Mouse (Mus musculus): ENCODE results near the gene Caln1. TPM values are rescaled to one million over a fixed set of nuclear protein-coding genes. Genes with fewer than 3 reads are reported as not detected.

Gene Caln1
- polyA plus RNA-seq, 1 experiment from 2014 or later = 0.11 TPM

- Histone ChIP-seq H3K4me1 (replicated peaks; ENCODE audit: insufficient read depth, low read length) (no peaks in the 10 kb centered on the region), H3K4me3 (replicated peaks; ENCODE audit: low read depth, low read length) (no peak overlapping the region), H3K27ac (no peak overlapping the region), H3K9me3 (replicated peaks; ENCODE audit: low read length) (no peaks in the 10 kb centered on the region), H3K36me3 (ENCODE audit: insufficient read depth, low read length) (no peaks in the 10 kb centered on the region), H3K9ac (ENCODE audit: low read depth, low read length) (no peak overlapping the region), H3K27me3 (ENCODE audit: insufficient read depth, low read length) (no peaks in the 10 kb centered on the region), H3K4me2 (ENCODE audit: low read length) (no peak overlapping the region)
- 61% methylated on average over 5 of the region's 5 CpGs for WGBS
- no peak for ATAC-seq (replicated peaks; ENCODE audit: low FRiP score, low read depth)
- DNase-seq (ENCODE audit: low spot score) = peak; percentile 74
- TF ChIP-seq CTCF (IDR thresholded peaks at IDR 0.05; ENCODE audit: low read depth) = peak; percentile 85
Measured at GRCm38 (mm10) chr5:130862302-130862701, 493.0 kb downstream of the Caln1 start.

- Histone ChIP-seq H3K9ac (ENCODE audit: low read depth, low read length) (no peak overlapping the region), H3K4me3 (replicated peaks; ENCODE audit: low read depth, low read length) (no peak overlapping the region), H3K9me3 (replicated peaks; ENCODE audit: low read length) (no peaks in the 10 kb centered on the region), H3K27me3 (ENCODE audit: insufficient read depth, low read length) (no peaks in the 10 kb centered on the region), H3K4me1 (replicated peaks; ENCODE audit: insufficient read depth, low read length) (no peaks in the 10 kb centered on the region), H3K4me2 (ENCODE audit: low read length) (no peak overlapping the region), H3K27ac (no peak overlapping the region), H3K36me3 (ENCODE audit: insufficient read depth, low read length) (no peaks in the 10 kb centered on the region)
- 90% methylated on average over 1 of the region's 1 CpGs for WGBS
- ATAC-seq (replicated peaks; ENCODE audit: low FRiP score, low read depth) (no peak), DNase-seq (ENCODE audit: low spot score) (no peak)
- peak; percentile 55 for TF ChIP-seq CTCF (IDR thresholded peaks at IDR 0.05; ENCODE audit: low read depth)
Measured at GRCm38 (mm10) chr5:130869869-130870268, 500.6 kb downstream of the Caln1 start.

- Histone ChIP-seq H3K4me1 (replicated peaks; ENCODE audit: insufficient read depth, low read length) (no peaks in the 10 kb centered on the region), H3K27me3 (ENCODE audit: insufficient read depth, low read length) (no peaks in the 10 kb centered on the region), H3K27ac (no peak overlapping the region), H3K4me3 (replicated peaks; ENCODE audit: low read depth, low read length) (no peak overlapping the region), H3K36me3 (ENCODE audit: insufficient read depth, low read length) (no peaks in the 10 kb centered on the region), H3K4me2 (ENCODE audit: low read length) (no peak overlapping the region), H3K9me3 (replicated peaks; ENCODE audit: low read length) (no peaks in the 10 kb centered on the region), H3K9ac (ENCODE audit: low read depth, low read length) (no peak overlapping the region)
- DNase-seq (ENCODE audit: low spot score) (no peak), ATAC-seq (replicated peaks; ENCODE audit: low FRiP score, low read depth) (no peak)
- no peak for TF ChIP-seq CTCF (IDR thresholded peaks at IDR 0.05; ENCODE audit: low read depth)
- WGBS = 68% methylated on average over 8 of the region's 8 CpGs
Measured at GRCm38 (mm10) chr5:130871086-130871485, 501.8 kb downstream of the Caln1 start.

GRCm38 (mm10) chr5:130875391-130875790, 506.1 kb downstream of the Caln1 start:
- no peaks in the 10 kb centered on the region for H3K36me3 ChIP-seq (ENCODE audit: insufficient read depth, low read length)
- no peaks in the 10 kb centered on the region for H3K4me1 ChIP-seq (replicated peaks; ENCODE audit: insufficient read depth, low read length)
- no peaks in the 10 kb centered on the region for H3K9me3 ChIP-seq (replicated peaks; ENCODE audit: low read length)
- H3K27me3 ChIP-seq (ENCODE audit: insufficient read depth, low read length) = no peaks in the 10 kb centered on the region
- no peak overlapping the region for H3K27ac ChIP-seq
- no peak overlapping the region for H3K9ac ChIP-seq (ENCODE audit: low read depth, low read length)
- no peak overlapping the region for H3K4me2 ChIP-seq (ENCODE audit: low read length)
- whole genome bisulfite sequencing = 84% methylated on average over 3 of the region's 3 CpGs
- TF ChIP-seq CTCF (IDR thresholded peaks at IDR 0.05; ENCODE audit: low read depth) = no peak
- no peak for ATAC-seq (replicated peaks; ENCODE audit: low FRiP score, low read depth)
- H3K4me3 ChIP-seq (replicated peaks; ENCODE audit: low read depth, low read length) = no peak overlapping the region
- DNase-seq (ENCODE audit: low spot score) = no peak

GRCm38 (mm10) chr5:130880331-130880730, 511.1 kb downstream of the Caln1 start:
- Histone ChIP-seq H3K4me1 (replicated peaks; ENCODE audit: insufficient read depth, low read length) (no peaks in the 10 kb centered on the region), H3K4me3 (replicated peaks; ENCODE audit: low read depth, low read length) (no peak overlapping the region), H3K9ac (ENCODE audit: low read depth, low read length) (no peak overlapping the region), H3K27ac (no peak overlapping the region), H3K36me3 (ENCODE audit: insufficient read depth, low read length) (no peaks in the 10 kb centered on the region), H3K4me2 (ENCODE audit: low read length) (no peak overlapping the region), H3K9me3 (replicated peaks; ENCODE audit: low read length) (no peaks in the 10 kb centered on the region), H3K27me3 (ENCODE audit: insufficient read depth, low read length) (no peaks in the 10 kb centered on the region)
- no peak for ATAC-seq (replicated peaks; ENCODE audit: low FRiP score, low read depth)
- WGBS = 89% methylated on average over 5 of the region's 5 CpGs
- no peak for TF ChIP-seq CTCF (IDR thresholded peaks at IDR 0.05; ENCODE audit: low read depth)
- no peak for DNase-seq (ENCODE audit: low spot score)

GRCm38 (mm10) chr5:130891735-130892134, 522.5 kb downstream of the Caln1 start:
- no peaks in the 10 kb centered on the region for H3K27me3 ChIP-seq (ENCODE audit: insufficient read depth, low read length)
- H3K4me3 ChIP-seq (replicated peaks; ENCODE audit: low read depth, low read length) = no peak overlapping the region
- ATAC-seq (replicated peaks; ENCODE audit: low FRiP score, low read depth) = no peak
- H3K4me1 ChIP-seq (replicated peaks; ENCODE audit: insufficient read depth, low read length) = no peaks in the 10 kb centered on the region
- H3K36me3 ChIP-seq (ENCODE audit: insufficient read depth, low read length) = no peaks in the 10 kb centered on the region
- peak; percentile 42 for DNase-seq (ENCODE audit: low spot score)
- H3K9me3 ChIP-seq (replicated peaks; ENCODE audit: low read length) = no peaks in the 10 kb centered on the region
- TF ChIP-seq CTCF (IDR thresholded peaks at IDR 0.05; ENCODE audit: low read depth) = no peak
- WGBS = 38% methylated on average over 5 of the region's 5 CpGs
- no peak overlapping the region for H3K9ac ChIP-seq (ENCODE audit: low read depth, low read length)
- H3K27ac ChIP-seq = no peak overlapping the region
- no peak overlapping the region for H3K4me2 ChIP-seq (ENCODE audit: low read length)

GRCm38 (mm10) chr5:130895991-130896390, 526.7 kb downstream of the Caln1 start:
- 95% methylated on average over 3 of the region's 3 CpGs for WGBS
- Histone ChIP-seq H3K36me3 (ENCODE audit: insufficient read depth, low read length) (no peaks in the 10 kb centered on the region), H3K27ac (no peak overlapping the region), H3K4me2 (ENCODE audit: low read length) (no peak overlapping the region), H3K4me3 (replicated peaks; ENCODE audit: low read depth, low read length) (no peak overlapping the region), H3K27me3 (ENCODE audit: insufficient read depth, low read length) (no peaks in the 10 kb centered on the region), H3K9me3 (replicated peaks; ENCODE audit: low read length) (no peaks in the 10 kb centered on the region), H3K9ac (ENCODE audit: low read depth, low read length) (no peak overlapping the region), H3K4me1 (replicated peaks; ENCODE audit: insufficient read depth, low read length) (no peaks in the 10 kb centered on the region)
- ATAC-seq (replicated peaks; ENCODE audit: low FRiP score, low read depth) = no peak
- DNase-seq (ENCODE audit: low spot score) = no peak
- peak; percentile 45 for TF ChIP-seq CTCF (IDR thresholded peaks at IDR 0.05; ENCODE audit: low read depth)

Other genes starting within 250 kb of the Caln1 start
- gene Kctd7, start 224.6 kb upstream of the Caln1 start, polyA plus RNA-seq (2015; fragmentation: Nextera tagmentation; extraction: Ambion mirVana) = 4.0 and 4.2 TPM in 2 replicates
- 28.1 and 31.8 TPM in 2 replicates for gene Rabgef1, start 197.7 kb upstream of the Caln1 start, polyA plus RNA-seq (2015; fragmentation: Nextera tagmentation; extraction: Ambion mirVana)
- gene Tmem248, start 152.4 kb upstream of the Caln1 start, polyA plus RNA-seq (2015; fragmentation: Nextera tagmentation; extraction: Ambion mirVana) = 33.6 and 41.1 TPM in 2 replicates
- gene Sbds, start 113.9 kb upstream of the Caln1 start, polyA plus RNA-seq (2015; fragmentation: Nextera tagmentation; extraction: Ambion mirVana) = 78.5 and 78.6 TPM in 2 replicates
- 20.8 and 24.6 TPM in 2 replicates for gene Tyw1, start 113.8 kb upstream of the Caln1 start, polyA plus RNA-seq (2015; fragmentation: Nextera tagmentation; extraction: Ambion mirVana)
- not detected in 2 replicates for gene A330070K13Rik, start 15.2 kb downstream of the Caln1 start, polyA plus RNA-seq (2015; fragmentation: Nextera tagmentation; extraction: Ambion mirVana)